Mouse (Mus musculus): ENCODE measurements around the gene Gramd1c. TPM values are rescaled to one million over a fixed set of nuclear protein-coding genes. Genes with fewer than 3 reads are reported as not detected.

Gramd1c gene
- polyA plus RNA-seq, 2 experiments: 1.6 to 2.2 TPM

- Histone ChIP-seq H3K9me3 (ENCODE audit: control insufficient read depth, low read length) (no peaks in the 10 kb centered on the region), H3K4me2 (ENCODE audit: low read depth) (no peak overlapping the region), H3K4me1 (replicated peaks; ENCODE audit: control insufficient read depth in 2 of 2, insufficient read depth in 2 of 2, low read length in 1 of 2) (no peaks in the 10 kb centered on the region), H3K9ac (replicated peaks) (no peak overlapping the region), H3K4me3 (ENCODE audit: insufficient read depth in 1 of 2, low read depth in 2 of 2, low read length in 2 of 2) (no peak overlapping the region), H3K27ac (no peak overlapping the region), H3K36me3 (replicated peaks; ENCODE audit: control insufficient read depth, insufficient read depth, low read depth) (no peaks in the 10 kb centered on the region), H3K27me3 (ENCODE audit: control insufficient read depth, insufficient read depth, low read length) (no peaks in the 10 kb centered on the region)
- ATAC-seq (ENCODE audit: insufficient read depth): no peak
- DNase-seq (ENCODE audit: low read depth in 3 of 3, low spot score in 3 of 3): no peak
- 83% methylated on average over 11 of the region's 11 CpGs for WGBS (ENCODE audit: insufficient replicate concordance)
- TF ChIP-seq EP300 (IDR thresholded peaks at IDR 0.05; ENCODE audit: low read depth): no peak
- TF ChIP-seq CTCF (IDR thresholded peaks at IDR 0.05; ENCODE audit: low read depth): no peak
These were observed 92.0 kb downstream of the Gramd1c start for GRCm38 (mm10) chr16:43971189-43971588.

GRCm38 (mm10) chr16:43970426-43970825 lies 92.7 kb downstream of the Gramd1c start:
- WGBS (ENCODE audit: insufficient replicate concordance): 54% methylated on average over 3 of the region's 3 CpGs
- Histone ChIP-seq H3K27me3 (ENCODE audit: control insufficient read depth, insufficient read depth, low read length) (no peaks in the 10 kb centered on the region), H3K36me3 (replicated peaks; ENCODE audit: control insufficient read depth, insufficient read depth, low read depth) (no peaks in the 10 kb centered on the region), H3K9me3 (ENCODE audit: control insufficient read depth, low read length) (no peaks in the 10 kb centered on the region), H3K4me3 (ENCODE audit: insufficient read depth in 1 of 2, low read depth in 2 of 2, low read length in 2 of 2) (no peak overlapping the region), H3K4me1 (replicated peaks; ENCODE audit: control insufficient read depth in 2 of 2, insufficient read depth in 2 of 2, low read length in 1 of 2) (no peaks in the 10 kb centered on the region), H3K4me2 (ENCODE audit: low read depth) (no peak overlapping the region), H3K27ac (no peak overlapping the region), H3K9ac (replicated peaks) (no peak overlapping the region)
- TF ChIP-seq EP300 (IDR thresholded peaks at IDR 0.05; ENCODE audit: low read depth) (no peak), CTCF (IDR thresholded peaks at IDR 0.05; ENCODE audit: low read depth) (no peak)
- DNase-seq (ENCODE audit: low read depth in 3 of 3, low spot score in 3 of 3): no peak
- ATAC-seq (ENCODE audit: insufficient read depth): no peak

GRCm38 (mm10) chr16:43965781-43966389 lies 97.3 kb downstream of the Gramd1c start:
- H3K36me3 ChIP-seq (replicated peaks; ENCODE audit: control insufficient read depth, insufficient read depth, low read depth): no peaks in the 10 kb centered on the region
- H3K9me3 ChIP-seq (ENCODE audit: control insufficient read depth, low read length): no peaks in the 10 kb centered on the region
- H3K9ac ChIP-seq (replicated peaks): no peak overlapping the region
- no peak overlapping the region for H3K27ac ChIP-seq
- 73% methylated on average over 13 of the region's 13 CpGs for WGBS (ENCODE audit: insufficient replicate concordance)
- no peaks in the 10 kb centered on the region for H3K4me1 ChIP-seq (replicated peaks; ENCODE audit: control insufficient read depth in 2 of 2, insufficient read depth in 2 of 2, low read length in 1 of 2)
- ATAC-seq (ENCODE audit: insufficient read depth): no peak
- H3K4me3 ChIP-seq (ENCODE audit: insufficient read depth in 1 of 2, low read depth in 2 of 2, low read length in 2 of 2): no peak overlapping the region
- H3K27me3 ChIP-seq (ENCODE audit: control insufficient read depth, insufficient read depth, low read length): no peaks in the 10 kb centered on the region
- no peak for TF ChIP-seq EP300 (IDR thresholded peaks at IDR 0.05; ENCODE audit: low read depth)
- no peak for TF ChIP-seq CTCF (IDR thresholded peaks at IDR 0.05; ENCODE audit: low read depth)
- no peak for DNase-seq (ENCODE audit: low read depth in 3 of 3, low spot score in 3 of 3)
- H3K4me2 ChIP-seq (ENCODE audit: low read depth): no peak overlapping the region

GRCm38 (mm10) chr16:43963780-43964179 lies 99.4 kb downstream of the Gramd1c start:
- no peak overlapping the region for H3K4me3 ChIP-seq (ENCODE audit: insufficient read depth in 1 of 2, low read depth in 2 of 2, low read length in 2 of 2)
- H3K27me3 ChIP-seq (ENCODE audit: control insufficient read depth, insufficient read depth, low read length): no peaks in the 10 kb centered on the region
- no peak for TF ChIP-seq EP300 (IDR thresholded peaks at IDR 0.05; ENCODE audit: low read depth)
- TF ChIP-seq CTCF (IDR thresholded peaks at IDR 0.05; ENCODE audit: low read depth): no peak
- H3K4me1 ChIP-seq (replicated peaks; ENCODE audit: control insufficient read depth in 2 of 2, insufficient read depth in 2 of 2, low read length in 1 of 2): no peaks in the 10 kb centered on the region
- DNase-seq (ENCODE audit: low read depth in 3 of 3, low spot score in 3 of 3) (no peak), ATAC-seq (ENCODE audit: insufficient read depth) (no peak)
- WGBS (ENCODE audit: insufficient replicate concordance): 68% methylated on average over 3 of the region's 3 CpGs
- H3K4me2 ChIP-seq (ENCODE audit: low read depth): no peak overlapping the region
- no peak overlapping the region for H3K27ac ChIP-seq
- no peak overlapping the region for H3K9ac ChIP-seq (replicated peaks)
- H3K9me3 ChIP-seq (ENCODE audit: control insufficient read depth, low read length): no peaks in the 10 kb centered on the region
- H3K36me3 ChIP-seq (replicated peaks; ENCODE audit: control insufficient read depth, insufficient read depth, low read depth): no peaks in the 10 kb centered on the region

GRCm38 (mm10) chr16:43963291-43963690 lies 99.9 kb downstream of the Gramd1c start:
- WGBS (ENCODE audit: insufficient replicate concordance): 80% methylated on average over 9 of the region's 9 CpGs
- no peak for DNase-seq (ENCODE audit: low read depth in 3 of 3, low spot score in 3 of 3)
- Histone ChIP-seq H3K4me2 (ENCODE audit: low read depth) (no peak overlapping the region), H3K4me3 (ENCODE audit: insufficient read depth in 1 of 2, low read depth in 2 of 2, low read length in 2 of 2) (no peak overlapping the region), H3K27me3 (ENCODE audit: control insufficient read depth, insufficient read depth, low read length) (no peaks in the 10 kb centered on the region), H3K27ac (no peak overlapping the region), H3K4me1 (replicated peaks; ENCODE audit: control insufficient read depth in 2 of 2, insufficient read depth in 2 of 2, low read length in 1 of 2) (no peaks in the 10 kb centered on the region), H3K36me3 (replicated peaks; ENCODE audit: control insufficient read depth, insufficient read depth, low read depth) (no peaks in the 10 kb centered on the region), H3K9me3 (ENCODE audit: control insufficient read depth, low read length) (no peaks in the 10 kb centered on the region), H3K9ac (replicated peaks) (no peak overlapping the region)
- TF ChIP-seq CTCF (IDR thresholded peaks at IDR 0.05; ENCODE audit: low read depth) (no peak), EP300 (IDR thresholded peaks at IDR 0.05; ENCODE audit: low read depth) (no peak)
- no peak for ATAC-seq (ENCODE audit: insufficient read depth)

All from liver, embryonic 14.5 days (tissue).